Mouse (Mus musculus) forebrain, embryonic 10.5 days (tissue): Measurements from ENCODE around the gene Tmem126b. TPM values are rescaled to one million over a fixed set of nuclear protein-coding genes. Genes with fewer than 3 reads are reported as not detected.
A peak's percentile ranks its signal among the peaks of the same experiment; 100 is the strongest.

Source experiments
- DNase-seq: peaks from one replicate; pipeline ENCODE4 v3.0.0-alpha.2; 2017; ENCODE audit warnings: low spot score; ENCODE audit errors: extremely low spot score
- H3K27ac ChIP-seq: fragments of 300-500 bp; sonication (generic); 2 replicates; pipeline ENCODE4 v1.5.1; 2016; ENCODE audit warnings: mild to moderate bottlenecking
- H3K27me3 ChIP-seq: fragments of 300-500 bp; sonication (generic); 2 replicates; pipeline ENCODE4 v1.6.1; 2016; ENCODE audit warnings: mild to moderate bottlenecking; ENCODE audit not compliant: poor library complexity, severe bottlenecking
- H3K36me3 ChIP-seq: fragments of 300-500 bp; sonication (generic); replicated peaks from 2 replicates; pipeline ENCODE4 v1.6.1; 2016; ENCODE audit warnings: mild to moderate bottlenecking, moderate library complexity
- H3K4me1 ChIP-seq: fragments of 300-500 bp; sonication (generic); 2 replicates; pipeline ENCODE4 v1.6.1; 2016
- H3K4me3 ChIP-seq: fragments of 300-500 bp; sonication (generic); 2 replicates; pipeline ENCODE4 v1.5.1; 2016; ENCODE audit warnings: mild to moderate bottlenecking, moderate library complexity
- H3K9me3 ChIP-seq: fragments of 300-500 bp; sonication (generic); 2 replicates; pipeline ENCODE4 v1.6.1; 2016; ENCODE audit warnings: mild to moderate bottlenecking, moderate library complexity
- WGBS: fragments of 180-500 bp; shearing (Covaris S2); methylation state at CpG from one replicate; pipeline ENCODE4 v1.1.7; 2016; 5-methylcytosine and 5-hydroxymethylcytosine counted together
- polyA plus RNA-seq: library from polyadenylated mRNA; unstranded; fragments of >200 nt; fragmentation: Nextera tagmentation; extraction: Ambion mirVana; gene quantifications from 2 replicates; pipeline ENCODE4 v1.2.1, GENCODE M21; 2016

Tmem126b gene
- 31.6 and 32.9 TPM in 2 replicates for polyA plus RNA-seq

DNA sequence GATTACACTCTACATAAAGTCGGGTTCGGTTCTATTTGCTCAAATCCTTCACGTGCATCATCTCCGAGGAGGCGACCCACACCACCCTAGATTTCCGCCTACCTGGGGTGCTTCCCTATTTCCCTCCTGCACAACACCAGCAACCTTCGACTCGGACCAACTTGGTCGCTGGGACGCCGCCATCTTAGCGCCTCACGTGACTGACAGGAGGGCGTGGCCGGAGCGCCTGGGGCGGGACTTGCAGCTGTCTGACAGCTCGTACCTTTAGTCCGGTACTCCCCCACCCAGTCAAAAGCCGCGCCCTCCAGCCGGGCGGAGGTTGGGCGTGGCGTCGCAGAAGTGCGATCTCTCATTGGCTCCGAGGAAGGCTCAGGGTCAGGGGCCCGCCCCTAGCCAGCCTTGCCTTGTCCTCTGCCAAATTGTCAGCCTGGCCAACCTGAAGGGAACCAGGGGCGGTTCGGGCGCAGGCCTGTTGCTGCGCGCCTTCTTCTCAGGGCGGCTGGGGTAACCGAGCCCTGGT, at the start of gene Tmem126b:
Gene Tmem126b, minus strand, starts transcription at position 209 of the 520 bp plus-strand sequence.
- Histone ChIP-seq H3K4me1 (peaks cover 17% of the 10 kb centered on the region), H3K9me3 (no peaks in the 10 kb centered on the region), H3K36me3 (no peaks in the 10 kb centered on the region; the same call in 1 of the 2 replicates), H3K27me3 (peaks cover 21% of the 10 kb centered on the region), H3K4me3 (peak within 1 kb of the TSS; percentile 73), H3K27ac (peak within 1 kb of the TSS; percentile 86)
- DNase-seq, result peak; percentile 99
- under 1% methylated on average over 36 of the region's 36 CpGs for WGBS

DNA sequence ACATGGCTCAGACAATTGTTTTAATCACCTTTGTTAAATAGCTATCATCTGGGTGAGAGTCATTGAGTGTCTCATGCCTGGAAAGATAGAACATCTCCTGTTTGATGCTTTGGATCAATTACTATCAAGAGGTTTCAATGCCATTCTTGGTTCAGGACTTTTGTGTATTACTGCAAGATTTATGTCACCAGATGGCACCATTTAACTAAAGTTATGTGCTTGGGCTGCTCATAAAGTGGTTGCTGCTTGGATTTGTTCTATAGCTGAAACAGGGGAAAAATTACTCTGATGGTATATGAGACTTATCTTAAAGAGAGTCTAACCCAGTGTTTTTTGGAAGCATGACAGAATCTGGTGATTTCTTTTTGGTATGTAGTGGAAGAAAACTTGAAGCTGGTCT, 36.5 kb upstream of the Tmem126b start:
- no peak overlapping the region for H3K27ac ChIP-seq
- DNase-seq, result no peak
- H3K9me3 ChIP-seq, result no peaks in the 10 kb centered on the region
- no peaks in the 10 kb centered on the region for H3K4me1 ChIP-seq
- no peaks in the 10 kb centered on the region for H3K36me3 ChIP-seq
- no peak overlapping the region for H3K4me3 ChIP-seq
- no peaks in the 10 kb centered on the region for H3K27me3 ChIP-seq

DNA sequence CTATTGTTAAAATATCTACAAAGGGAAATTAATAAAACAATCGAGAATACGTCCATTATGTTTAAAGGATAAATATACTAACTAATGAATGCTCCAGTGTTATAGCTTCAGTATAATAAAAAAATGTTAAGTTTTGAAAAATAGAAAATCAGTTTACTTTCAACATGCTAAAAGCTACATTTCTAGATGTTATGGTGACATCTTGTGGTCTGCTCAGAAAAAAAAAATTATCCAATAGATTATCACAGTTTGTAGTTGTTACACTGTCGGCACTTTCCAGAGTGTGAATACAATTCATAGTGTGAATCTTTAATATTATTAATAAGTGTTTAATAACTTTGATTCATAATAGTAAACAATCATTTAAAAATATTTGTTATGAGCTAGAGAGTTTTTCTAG, 32.3 kb upstream of the Tmem126b start:
- H3K4me1 ChIP-seq, result no peaks in the 10 kb centered on the region
- 86% methylated on average over 3 of the region's 3 CpGs for WGBS
- no peak for DNase-seq

GRCm38 (mm10) chr7:90482607-90483006, 6.8 kb upstream of the Tmem126b start:
- DNase-seq, result no peak
- H3K4me1 ChIP-seq, result no peaks in the 10 kb centered on the region
- no peaks in the 10 kb centered on the region for H3K36me3 ChIP-seq
- 90% methylated on average over 2 of the region's 2 CpGs for WGBS
- H3K9me3 ChIP-seq, result no peaks in the 10 kb centered on the region
- no peak overlapping the region for H3K27ac ChIP-seq
- H3K27me3 ChIP-seq, result peaks cover 12% of the 10 kb centered on the region
- no peak overlapping the region for H3K4me3 ChIP-seq

More for the DNA sequence above, 32.3 kb upstream of the Tmem126b start:
- Histone ChIP-seq H3K27ac (no peak overlapping the region), H3K9me3 (no peaks in the 10 kb centered on the region), H3K27me3 (no peaks in the 10 kb centered on the region), H3K36me3 (no peaks in the 10 kb centered on the region), H3K4me3 (no peak overlapping the region)

DNA sequence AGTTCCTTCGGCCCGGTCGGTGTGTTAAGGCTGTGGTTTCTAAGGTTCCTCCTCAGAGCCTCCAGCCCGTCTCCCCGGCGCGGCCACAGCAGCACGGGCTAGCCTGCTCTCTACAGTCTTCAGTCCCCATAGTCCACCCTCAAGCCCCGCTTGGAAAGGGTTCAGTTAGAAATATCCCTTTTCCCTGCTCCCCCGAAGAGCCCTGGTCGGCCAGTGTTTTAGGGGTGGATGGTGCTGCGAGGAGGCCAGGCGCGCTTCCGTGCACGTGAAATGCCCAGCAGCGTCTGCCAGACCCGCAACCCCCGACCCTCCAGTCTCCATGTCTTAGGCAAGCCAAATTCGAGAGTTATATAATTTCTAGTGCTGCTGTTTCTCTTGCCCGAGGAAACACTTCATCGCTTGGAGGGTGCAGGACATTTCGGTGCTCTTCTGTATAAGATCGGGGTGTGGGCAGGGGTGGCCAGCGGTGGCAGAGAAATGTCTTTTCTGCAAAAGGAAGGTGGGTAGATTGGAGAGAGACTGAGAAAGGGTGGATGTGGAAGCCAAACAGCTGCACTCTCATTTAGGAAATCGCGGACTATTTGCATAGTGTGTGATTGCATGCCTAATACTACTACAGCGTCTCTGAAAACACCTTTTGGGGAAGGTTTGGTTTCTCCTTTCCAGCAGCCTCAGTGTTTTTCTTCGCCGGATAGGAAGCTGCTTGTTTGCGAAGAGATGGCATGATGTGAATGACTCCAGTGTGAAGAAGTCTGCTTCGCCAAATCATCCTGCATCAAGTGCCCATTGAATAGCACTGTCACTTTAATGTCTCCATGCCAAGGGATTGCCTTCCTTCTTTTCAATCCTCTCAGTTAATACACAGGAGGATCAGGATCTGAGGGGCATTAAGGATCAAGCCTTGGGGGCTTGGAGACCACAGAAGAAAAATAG, 778 bp upstream of the Tmem126b start, which contains the start of gene Dlg2:
Gene Dlg2, plus strand, starts transcription at position 360 of the 933 bp plus-strand sequence.
- WGBS, result under 1% methylated on average over 32 of the region's 32 CpGs
- Histone ChIP-seq H3K36me3 (no peaks in the 10 kb centered on the region; the same call in 1 of the 2 replicates), H3K4me3 (peak within 1 kb of the TSS; percentile 73), H3K27me3 (peaks cover 21% of the 10 kb centered on the region), H3K27ac (peak within 1 kb of the TSS; percentile 86), H3K4me1 (peaks cover 17% of the 10 kb centered on the region), H3K9me3 (no peaks in the 10 kb centered on the region)
- no peak for DNase-seq

DNA sequence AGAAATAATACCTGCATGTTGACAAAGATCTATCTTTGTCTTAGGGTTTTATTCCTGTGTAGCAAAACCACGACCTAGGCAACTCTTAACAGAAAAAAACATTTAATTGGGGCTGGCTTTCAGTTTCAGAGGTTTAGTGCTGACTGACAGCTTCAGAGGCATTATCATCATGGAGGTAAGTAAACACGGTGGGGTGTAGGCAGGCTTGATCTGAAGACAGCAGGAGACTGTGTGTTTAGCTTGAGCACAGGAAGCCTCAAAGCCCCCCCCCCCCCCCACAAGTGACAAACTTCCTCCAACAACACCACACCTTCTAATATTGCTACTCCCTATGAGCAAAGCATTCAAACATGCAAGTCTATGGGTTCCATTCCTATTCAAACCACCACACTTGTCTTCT, 2.3 kb downstream of the Tmem126b start:
- 76% methylated on average over 2 of the region's 2 CpGs for WGBS
- DNase-seq, result no peak
- H3K4me3 ChIP-seq, result no peak overlapping the region
- no peak overlapping the region for H3K27ac ChIP-seq
- H3K27me3 ChIP-seq, result peaks cover 18% of the 10 kb centered on the region
- no peaks in the 10 kb centered on the region for H3K9me3 ChIP-seq
- peaks cover 19% of the 10 kb centered on the region for H3K36me3 ChIP-seq
- H3K4me1 ChIP-seq, result peaks cover 17% of the 10 kb centered on the region

- DNase-seq, result no peak
- H3K4me1 ChIP-seq, result peaks cover 9% of the 10 kb centered on the region
- no peak overlapping the region for H3K4me3 ChIP-seq
- 97% methylated on average over 5 of the region's 5 CpGs for WGBS
- no peaks in the 10 kb centered on the region for H3K9me3 ChIP-seq
- no peak overlapping the region for H3K27ac ChIP-seq
- H3K27me3 ChIP-seq, result no peaks in the 10 kb centered on the region
- no peaks in the 10 kb centered on the region for H3K36me3 ChIP-seq
These were observed 14.4 kb downstream of the Tmem126b start for GRCm38 (mm10) chr7:90461441-90461840.

- Histone ChIP-seq H3K9me3 (no peaks in the 10 kb centered on the region), H3K4me1 (peaks cover 14% of the 10 kb centered on the region), H3K36me3 (no peaks in the 10 kb centered on the region), H3K27me3 (no peaks in the 10 kb centered on the region), H3K27ac (no peak overlapping the region), H3K4me3 (no peak overlapping the region; the same call in 1 of the 2 replicates)
- 24% methylated on average over 14 of the region's 14 CpGs for WGBS
- DNase-seq, result no peak
These were observed 14.9 kb downstream of the Tmem126b start for GRCm38 (mm10) chr7:90460930-90461329.

DNA sequence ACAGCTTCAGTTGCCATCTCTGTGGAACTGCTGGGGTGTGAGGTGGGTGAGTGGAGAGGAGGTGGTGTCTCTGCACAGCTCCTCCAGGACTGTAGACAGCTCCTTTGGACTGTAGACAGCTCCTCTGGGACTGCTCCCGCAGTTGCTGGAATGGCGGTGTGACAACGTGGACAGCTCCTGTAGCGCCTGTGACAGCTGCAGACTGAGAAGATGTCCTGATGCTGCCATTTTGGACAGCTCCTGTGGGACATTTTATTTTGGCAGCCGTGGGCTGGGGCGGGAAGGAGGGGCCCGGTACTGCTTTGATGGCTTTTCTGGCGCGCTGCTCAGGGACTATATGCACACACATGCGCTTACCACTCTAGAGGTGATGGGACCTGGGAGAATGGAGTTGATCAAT, 15.5 kb downstream of the Tmem126b start:
- Histone ChIP-seq H3K27me3 (no peaks in the 10 kb centered on the region), H3K36me3 (no peaks in the 10 kb centered on the region), H3K27ac (no peak overlapping the region), H3K9me3 (no peaks in the 10 kb centered on the region), H3K4me3 (no peak overlapping the region), H3K4me1 (peaks cover 18% of the 10 kb centered on the region)
- no peak for DNase-seq
- WGBS, result 70% methylated on average over 10 of the region's 10 CpGs

- 30% methylated on average over 10 of the region's 10 CpGs for WGBS
- no peak for DNase-seq
These were observed 18.3 kb downstream of the Tmem126b start for GRCm38 (mm10) chr7:90457517-90457916.

GRCm38 (mm10) chr7:90456845-90457468, 18.8 kb downstream of the Tmem126b start, which contains the start of gene Tmem126a:
TSS of gene Tmem126a (minus strand) at chr7:90457229.
- H3K4me1 ChIP-seq, result peaks cover 18% of the 10 kb centered on the region
- H3K27me3 ChIP-seq, result no peaks in the 10 kb centered on the region
- H3K27ac ChIP-seq, result peak within 1 kb of the TSS; percentile 93
- DNase-seq, result peak; percentile 90
- peak within 1 kb of the TSS; percentile 81 for H3K4me3 ChIP-seq
- WGBS, result under 1% methylated on average over 41 of the region's 41 CpGs
- H3K36me3 ChIP-seq, result peaks cover 29% of the 10 kb centered on the region
- no peaks in the 10 kb centered on the region for H3K9me3 ChIP-seq

More at GRCm38 (mm10) chr7:90457517-90457916, 18.3 kb downstream of the Tmem126b start:
- Histone ChIP-seq H3K27ac (peak overlapping the region; percentile 93), H3K4me1 (peaks cover 18% of the 10 kb centered on the region), H3K27me3 (no peaks in the 10 kb centered on the region), H3K4me3 (peak overlapping the region; percentile 81), H3K36me3 (peaks cover 24% of the 10 kb centered on the region), H3K9me3 (no peaks in the 10 kb centered on the region)

DNA sequence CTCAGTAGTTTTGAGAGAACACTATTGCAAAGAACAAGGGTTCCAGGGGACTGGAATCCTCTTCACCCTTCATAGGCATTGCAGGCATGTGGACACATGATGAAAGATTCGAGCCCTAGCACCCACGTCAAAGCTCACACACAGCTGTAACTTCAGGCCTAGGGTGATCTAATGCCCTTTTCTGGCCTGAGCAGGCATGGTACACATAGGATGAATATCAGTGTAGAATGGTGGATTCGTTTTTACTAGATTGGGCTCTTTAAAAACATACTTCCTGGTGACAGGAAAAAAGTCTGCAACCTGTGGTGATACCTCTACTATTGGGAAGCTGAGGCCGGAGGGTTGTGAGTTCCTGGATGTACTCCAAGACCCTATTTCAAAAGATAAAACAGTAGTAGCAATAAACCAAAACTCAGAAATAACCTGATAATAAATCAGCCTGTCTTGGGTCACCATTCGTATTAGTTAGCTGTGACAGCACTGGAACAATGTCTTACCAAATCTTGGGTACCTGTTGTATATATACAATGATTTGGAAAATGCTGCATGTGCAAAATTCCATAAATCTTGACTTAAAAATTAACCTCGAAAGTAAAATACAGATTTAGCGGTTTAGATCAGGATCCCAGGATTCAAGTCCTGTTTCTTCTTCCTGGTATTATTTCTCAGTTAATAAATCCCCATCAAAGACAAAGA, 19.5 kb downstream of the Tmem126b start:
- DNase-seq, result no peak
- peak overlapping the region; percentile 93 for H3K27ac ChIP-seq

More for the DNA sequence above, 19.5 kb downstream of the Tmem126b start:
- peak overlapping the region; percentile 81 for H3K4me3 ChIP-seq
- no peaks in the 10 kb centered on the region for H3K27me3 ChIP-seq
- peaks cover 36% of the 10 kb centered on the region for H3K36me3 ChIP-seq
- peaks cover 18% of the 10 kb centered on the region for H3K4me1 ChIP-seq
- 50% methylated on average over 7 of the region's 7 CpGs for WGBS
- no peaks in the 10 kb centered on the region for H3K9me3 ChIP-seq
